Mouse (Mus musculus) telencephalon, adult 2 months (tissue): Measurements from ENCODE around the gene Srd5a3.
"Not testable (repeated sequence)": the region's sequence is repeated elsewhere in the genome, so short reads cannot be mapped to it uniquely, and the experiment has no call there.

Source experiments
- DNase-seq: peaks from one replicate; pipeline ENCODE4 v3.0.0-alpha.2; 2011; ENCODE audit warnings: low read depth, low spot score

The Srd5a3 gene

GRCm38 (mm10) chr5:76139808-76140729 is at the start of gene Srd5a3:
TSS of gene Srd5a3 (plus strand) at chr5:76140271.
- peak; percentile 87 for DNase-seq

GRCm38 (mm10) chr5:76103809-76104208 is 36.3 kb upstream of the Srd5a3 start:
- not testable (repeated sequence) for DNase-seq

GRCm38 (mm10) chr5:76107306-76107705 is 32.8 kb upstream of the Srd5a3 start:
- DNase-seq = no peak

GRCm38 (mm10) chr5:76108496-76108895 is 31.6 kb upstream of the Srd5a3 start:
- no peak for DNase-seq

GRCm38 (mm10) chr5:76111173-76111572 is 28.9 kb upstream of the Srd5a3 start:
- peak; percentile 10 for DNase-seq

GRCm38 (mm10) chr5:76112016-76112415 is 28.1 kb upstream of the Srd5a3 start:
- DNase-seq = no peak

- no peak for DNase-seq
Measured at GRCm38 (mm10) chr5:76115436-76116041, 24.5 kb upstream of the Srd5a3 start.

GRCm38 (mm10) chr5:76118441-76118840 is 21.6 kb upstream of the Srd5a3 start:
- no peak for DNase-seq

- DNase-seq = no peak
Measured at GRCm38 (mm10) chr5:76120634-76121033, 19.4 kb upstream of the Srd5a3 start.

GRCm38 (mm10) chr5:76127584-76128316 is 12.3 kb upstream of the Srd5a3 start:
- peak; percentile 65 for DNase-seq

- DNase-seq = peak; percentile 39
Measured at GRCm38 (mm10) chr5:76130292-76130691, 9.8 kb upstream of the Srd5a3 start.

- no peak for DNase-seq
Measured at GRCm38 (mm10) chr5:76131990-76132389, 8.1 kb upstream of the Srd5a3 start.

- no peak for DNase-seq
Measured at GRCm38 (mm10) chr5:76135644-76136043, 4.4 kb upstream of the Srd5a3 start.

GRCm38 (mm10) chr5:76136271-76136670 is 3.8 kb upstream of the Srd5a3 start:
- no peak for DNase-seq

GRCm38 (mm10) chr5:76137586-76137985 is 2.5 kb upstream of the Srd5a3 start:
- DNase-seq = no peak

- DNase-seq = no peak
Measured at GRCm38 (mm10) chr5:76138071-76138470, 2.0 kb upstream of the Srd5a3 start.

GRCm38 (mm10) chr5:76138512-76138911 is 1.6 kb upstream of the Srd5a3 start:
- DNase-seq = no peak

GRCm38 (mm10) chr5:76139171-76139671 is 850 bp upstream of the Srd5a3 start:
- no peak for DNase-seq

- no peak for DNase-seq
Measured at GRCm38 (mm10) chr5:76140730-76141066, 627 bp downstream of the Srd5a3 start.

GRCm38 (mm10) chr5:76143356-76143755 is 3.3 kb downstream of the Srd5a3 start:
- DNase-seq = no peak

GRCm38 (mm10) chr5:76146401-76146800 is 6.3 kb downstream of the Srd5a3 start:
- DNase-seq = no peak

GRCm38 (mm10) chr5:76149436-76149835 is 9.4 kb downstream of the Srd5a3 start:
- DNase-seq = no peak
